Mouse (Mus musculus): Measurements from ENCODE around the gene Fgf10. TPM values are rescaled to one million over a fixed set of nuclear protein-coding genes. Genes with fewer than 3 reads are reported as not detected.

Gene Fgf10
- polyA plus RNA-seq, 1 experiment from 2014 or later, result 0.92 TPM

GRCm38 (mm10) chr13:118791753-118792152 lies 122.2 kb downstream of the Fgf10 start:
- H3K27ac ChIP-seq (replicated peaks; ENCODE audit: low read depth, low read length), result no peak overlapping the region
- WGBS, result 75% methylated on average over 4 of the region's 4 CpGs
- no peaks in the 10 kb centered on the region for H3K9me3 ChIP-seq (ENCODE audit: control insufficient read depth, low read length)
- H3K36me3 ChIP-seq (ENCODE audit: control insufficient read depth, insufficient read depth, low read length), result no peaks in the 10 kb centered on the region
- ATAC-seq (ENCODE audit: low FRiP score, low TSS enrichment), result no peak
- H3K27me3 ChIP-seq (ENCODE audit: control insufficient read depth, insufficient read depth, low read length), result no peaks in the 10 kb centered on the region
- no peak overlapping the region for H3K4me2 ChIP-seq (ENCODE audit: low read length)
- DNase-seq, result no peak
- H3K4me1 ChIP-seq (ENCODE audit: control insufficient read depth, insufficient read depth, low read length), result no peaks in the 10 kb centered on the region
- no peak overlapping the region for H3K4me3 ChIP-seq (replicated peaks; ENCODE audit: low read depth, low read length)
- no peak overlapping the region for H3K9ac ChIP-seq (replicated peaks; ENCODE audit: low read length)

GRCm38 (mm10) chr13:118792198-118792597 lies 122.6 kb downstream of the Fgf10 start:
- 47% methylated on average over 4 of the region's 4 CpGs for WGBS
- H3K4me1 ChIP-seq (ENCODE audit: control insufficient read depth, insufficient read depth, low read length), result no peaks in the 10 kb centered on the region
- H3K4me2 ChIP-seq (ENCODE audit: low read length), result no peak overlapping the region
- H3K4me3 ChIP-seq (replicated peaks; ENCODE audit: low read depth, low read length), result no peak overlapping the region
- no peaks in the 10 kb centered on the region for H3K36me3 ChIP-seq (ENCODE audit: control insufficient read depth, insufficient read depth, low read length)
- no peak overlapping the region for H3K27ac ChIP-seq (replicated peaks; ENCODE audit: low read depth, low read length)
- H3K27me3 ChIP-seq (ENCODE audit: control insufficient read depth, insufficient read depth, low read length), result no peaks in the 10 kb centered on the region
- H3K9me3 ChIP-seq (ENCODE audit: control insufficient read depth, low read length), result no peaks in the 10 kb centered on the region
- DNase-seq (peak; percentile 17), ATAC-seq (ENCODE audit: low FRiP score, low TSS enrichment) (no peak)
- no peak overlapping the region for H3K9ac ChIP-seq (replicated peaks; ENCODE audit: low read length)

- ATAC-seq (ENCODE audit: low FRiP score, low TSS enrichment), result no peak
- H3K27ac ChIP-seq (replicated peaks; ENCODE audit: low read depth, low read length), result no peak overlapping the region
Measured at GRCm38 (mm10) chr13:118800176-118800575, 130.6 kb downstream of the Fgf10 start.

GRCm38 (mm10) chr13:118806662-118807061 lies 137.1 kb downstream of the Fgf10 start:
- no peak for ATAC-seq (ENCODE audit: low FRiP score, low TSS enrichment)
- Histone ChIP-seq H3K4me1 (ENCODE audit: control insufficient read depth, insufficient read depth, low read length) (no peaks in the 10 kb centered on the region), H3K9ac (replicated peaks; ENCODE audit: low read length) (no peak overlapping the region)

More at GRCm38 (mm10) chr13:118800176-118800575, 130.6 kb downstream of the Fgf10 start:
- no peaks in the 10 kb centered on the region for H3K4me1 ChIP-seq (ENCODE audit: control insufficient read depth, insufficient read depth, low read length)
- DNase-seq, result no peak
- H3K4me2 ChIP-seq (ENCODE audit: low read length), result no peak overlapping the region
- no peaks in the 10 kb centered on the region for H3K36me3 ChIP-seq (ENCODE audit: control insufficient read depth, insufficient read depth, low read length)
- H3K27me3 ChIP-seq (ENCODE audit: control insufficient read depth, insufficient read depth, low read length), result no peaks in the 10 kb centered on the region
- no peak overlapping the region for H3K4me3 ChIP-seq (replicated peaks; ENCODE audit: low read depth, low read length)
- WGBS, result 92% methylated on average over 4 of the region's 4 CpGs
- no peak overlapping the region for H3K9ac ChIP-seq (replicated peaks; ENCODE audit: low read length)
- H3K9me3 ChIP-seq (ENCODE audit: control insufficient read depth, low read length), result no peaks in the 10 kb centered on the region

GRCm38 (mm10) chr13:118819785-118820184 lies 150.2 kb downstream of the Fgf10 start:
- ATAC-seq (ENCODE audit: low FRiP score, low TSS enrichment) (no peak), DNase-seq (no peak)
- H3K27me3 ChIP-seq (ENCODE audit: control insufficient read depth, insufficient read depth, low read length), result no peaks in the 10 kb centered on the region
- no peaks in the 10 kb centered on the region for H3K9me3 ChIP-seq (ENCODE audit: control insufficient read depth, low read length)
- no peak overlapping the region for H3K27ac ChIP-seq (replicated peaks; ENCODE audit: low read depth, low read length)
- H3K4me2 ChIP-seq (ENCODE audit: low read length), result no peak overlapping the region
- no peak overlapping the region for H3K4me3 ChIP-seq (replicated peaks; ENCODE audit: low read depth, low read length)
- WGBS, result 88% methylated on average over 6 of the region's 6 CpGs
- H3K36me3 ChIP-seq (ENCODE audit: control insufficient read depth, insufficient read depth, low read length), result no peaks in the 10 kb centered on the region
- H3K4me1 ChIP-seq (ENCODE audit: control insufficient read depth, insufficient read depth, low read length), result no peaks in the 10 kb centered on the region
- H3K9ac ChIP-seq (replicated peaks; ENCODE audit: low read length), result no peak overlapping the region

More at GRCm38 (mm10) chr13:118806662-118807061, 137.1 kb downstream of the Fgf10 start:
- Histone ChIP-seq H3K4me2 (ENCODE audit: low read length) (no peak overlapping the region), H3K36me3 (ENCODE audit: control insufficient read depth, insufficient read depth, low read length) (no peaks in the 10 kb centered on the region), H3K27me3 (ENCODE audit: control insufficient read depth, insufficient read depth, low read length) (no peaks in the 10 kb centered on the region), H3K27ac (replicated peaks; ENCODE audit: low read depth, low read length) (no peak overlapping the region), H3K9me3 (ENCODE audit: control insufficient read depth, low read length) (no peaks in the 10 kb centered on the region), H3K4me3 (replicated peaks; ENCODE audit: low read depth, low read length) (no peak overlapping the region)
- no peak for DNase-seq
- WGBS, result 56% methylated on average over 3 of the region's 3 CpGs

- Histone ChIP-seq H3K4me2 (ENCODE audit: low read length) (no peak overlapping the region), H3K9me3 (ENCODE audit: control insufficient read depth, low read length) (no peaks in the 10 kb centered on the region), H3K27ac (replicated peaks; ENCODE audit: low read depth, low read length) (no peak overlapping the region), H3K4me1 (ENCODE audit: control insufficient read depth, insufficient read depth, low read length) (no peaks in the 10 kb centered on the region), H3K4me3 (replicated peaks; ENCODE audit: low read depth, low read length) (no peak overlapping the region), H3K36me3 (ENCODE audit: control insufficient read depth, insufficient read depth, low read length) (no peaks in the 10 kb centered on the region), H3K27me3 (ENCODE audit: control insufficient read depth, insufficient read depth, low read length) (no peaks in the 10 kb centered on the region), H3K9ac (replicated peaks; ENCODE audit: low read length) (no peak overlapping the region)
- DNase-seq (no peak), ATAC-seq (ENCODE audit: low FRiP score, low TSS enrichment) (no peak)
- 91% methylated on average over 2 of the region's 2 CpGs for WGBS
Measured at GRCm38 (mm10) chr13:118823113-118823512, 153.5 kb downstream of the Fgf10 start.

GRCm38 (mm10) chr13:118825102-118825501 lies 155.5 kb downstream of the Fgf10 start:
- no peaks in the 10 kb centered on the region for H3K36me3 ChIP-seq (ENCODE audit: control insufficient read depth, insufficient read depth, low read length)
- ATAC-seq (ENCODE audit: low FRiP score, low TSS enrichment), result no peak
- no peak overlapping the region for H3K4me3 ChIP-seq (replicated peaks; ENCODE audit: low read depth, low read length)
- DNase-seq, result no peak
- no peak overlapping the region for H3K27ac ChIP-seq (replicated peaks; ENCODE audit: low read depth, low read length)
- no peak overlapping the region for H3K9ac ChIP-seq (replicated peaks; ENCODE audit: low read length)
- WGBS, result 89% methylated on average over 4 of the region's 4 CpGs
- H3K9me3 ChIP-seq (ENCODE audit: control insufficient read depth, low read length), result no peaks in the 10 kb centered on the region
- H3K4me1 ChIP-seq (ENCODE audit: control insufficient read depth, insufficient read depth, low read length), result no peaks in the 10 kb centered on the region
- H3K27me3 ChIP-seq (ENCODE audit: control insufficient read depth, insufficient read depth, low read length), result no peaks in the 10 kb centered on the region
- no peak overlapping the region for H3K4me2 ChIP-seq (ENCODE audit: low read length)

- no peak for ATAC-seq (ENCODE audit: low FRiP score, low TSS enrichment)
- no peak for DNase-seq
- Histone ChIP-seq H3K4me3 (replicated peaks; ENCODE audit: low read depth, low read length) (no peak overlapping the region), H3K27ac (replicated peaks; ENCODE audit: low read depth, low read length) (no peak overlapping the region), H3K9me3 (ENCODE audit: control insufficient read depth, low read length) (no peaks in the 10 kb centered on the region), H3K4me2 (ENCODE audit: low read length) (no peak overlapping the region), H3K4me1 (ENCODE audit: control insufficient read depth, insufficient read depth, low read length) (no peaks in the 10 kb centered on the region), H3K9ac (replicated peaks; ENCODE audit: low read length) (no peak overlapping the region), H3K27me3 (ENCODE audit: control insufficient read depth, insufficient read depth, low read length) (no peaks in the 10 kb centered on the region), H3K36me3 (ENCODE audit: control insufficient read depth, insufficient read depth, low read length) (no peaks in the 10 kb centered on the region)
- WGBS, result 90% methylated on average over 10 of the region's 10 CpGs
Measured at GRCm38 (mm10) chr13:118828604-118829381, 159.2 kb downstream of the Fgf10 start.

GRCm38 (mm10) chr13:118834021-118834420 lies 164.4 kb downstream of the Fgf10 start:
- DNase-seq, result no peak
- Histone ChIP-seq H3K4me1 (ENCODE audit: control insufficient read depth, insufficient read depth, low read length) (no peaks in the 10 kb centered on the region), H3K9me3 (ENCODE audit: control insufficient read depth, low read length) (no peaks in the 10 kb centered on the region), H3K4me2 (ENCODE audit: low read length) (no peak overlapping the region), H3K9ac (replicated peaks; ENCODE audit: low read length) (no peak overlapping the region), H3K36me3 (ENCODE audit: control insufficient read depth, insufficient read depth, low read length) (no peaks in the 10 kb centered on the region), H3K4me3 (replicated peaks; ENCODE audit: low read depth, low read length) (no peak overlapping the region), H3K27ac (replicated peaks; ENCODE audit: low read depth, low read length) (no peak overlapping the region), H3K27me3 (ENCODE audit: control insufficient read depth, insufficient read depth, low read length) (no peaks in the 10 kb centered on the region)
- no peak for ATAC-seq (ENCODE audit: low FRiP score, low TSS enrichment)

Measured in midbrain, embryonic 14.5 days (tissue).